15 mouse cellular contexts compared by ENCODE assay signal in genomic region chr9:74324925-74325295, GRCm38 (mm10).
"Had no signal": no experiment of that assay in that cellular context is flagged by ENCODE, and none has a peak within 500 bp of the region (broad histone marks: within the 10 kb centered on the region; RNA-seq: fewer than 3 reads in every experiment).

No protein-coding gene starts in this region.

- DNase-seq: kidney, adult 11 months; kidney, postnatal 10 days; left cerebral cortex, postnatal 4 days; lung, adult 18-20 months; lung, postnatal 4 days; right cerebral cortex, adult 18-20 months; right cerebral cortex, postnatal 25 days; thymus, adult 18-20 months; thymus, postnatal 14 days had no signal

- H3K4me2 ChIP-seq: limb, embryonic 13.5 days; midbrain, embryonic 11.5 days; midbrain, embryonic 15.5 days; neural tube, embryonic 13.5 days had no signal

- H3K27ac ChIP-seq: limb, embryonic 13.5 days; midbrain, embryonic 15.5 days; neural tube, embryonic 13.5 days had no signal

- H3K9ac ChIP-seq: limb, embryonic 13.5 days; midbrain, embryonic 15.5 days; neural tube, embryonic 13.5 days had no signal

- H3K4me1 ChIP-seq: limb, embryonic 13.5 days; megakaryocyte, embryonic 14.5 days; midbrain, embryonic 15.5 days; neural tube, embryonic 13.5 days had no signal

- H3K27me3 ChIP-seq: limb, embryonic 13.5 days; megakaryocyte, embryonic 14.5 days; midbrain, embryonic 15.5 days; neural tube, embryonic 13.5 days had no signal

- ATAC-seq: lung, postnatal 0 days; midbrain, embryonic 15.5 days had no signal

- H3K4me3 ChIP-seq: limb, embryonic 13.5 days; megakaryocyte, embryonic 14.5 days; midbrain, embryonic 15.5 days; neural tube, embryonic 13.5 days had no signal

- H3K9me3 ChIP-seq: limb, embryonic 13.5 days; midbrain, embryonic 15.5 days; neural tube, embryonic 13.5 days had no signal

- H3K36me3 ChIP-seq: limb, embryonic 13.5 days; midbrain, embryonic 15.5 days; neural tube, embryonic 13.5 days had no signal
